Mouse (Mus musculus): ENCODE measurements around the gene 4930404N11Rik.
A peak's percentile ranks its signal among the peaks of the same experiment; 100 is the strongest.

GRCm38 (mm10) chr10:81326858-81327257 is 38.8 kb downstream of the 4930404N11Rik start:
- TF ChIP-seq CTCF (IDR thresholded peaks at IDR 0.05; ENCODE audit: low read depth) (no peak), EP300 (IDR thresholded peaks at IDR 0.05; ENCODE audit: low read depth) (peak; percentile 92)

All from heart, postnatal 0 days (tissue).